Mouse (Mus musculus): ENCODE results near the gene Syne2. TPM values are rescaled to one million over a fixed set of nuclear protein-coding genes. Genes with fewer than 3 reads are reported as not detected.

Gene Syne2
- total and polyA plus RNA-seq, 3 experiments: 3.9 to 7.5 (median 4.9) TPM

DNA sequence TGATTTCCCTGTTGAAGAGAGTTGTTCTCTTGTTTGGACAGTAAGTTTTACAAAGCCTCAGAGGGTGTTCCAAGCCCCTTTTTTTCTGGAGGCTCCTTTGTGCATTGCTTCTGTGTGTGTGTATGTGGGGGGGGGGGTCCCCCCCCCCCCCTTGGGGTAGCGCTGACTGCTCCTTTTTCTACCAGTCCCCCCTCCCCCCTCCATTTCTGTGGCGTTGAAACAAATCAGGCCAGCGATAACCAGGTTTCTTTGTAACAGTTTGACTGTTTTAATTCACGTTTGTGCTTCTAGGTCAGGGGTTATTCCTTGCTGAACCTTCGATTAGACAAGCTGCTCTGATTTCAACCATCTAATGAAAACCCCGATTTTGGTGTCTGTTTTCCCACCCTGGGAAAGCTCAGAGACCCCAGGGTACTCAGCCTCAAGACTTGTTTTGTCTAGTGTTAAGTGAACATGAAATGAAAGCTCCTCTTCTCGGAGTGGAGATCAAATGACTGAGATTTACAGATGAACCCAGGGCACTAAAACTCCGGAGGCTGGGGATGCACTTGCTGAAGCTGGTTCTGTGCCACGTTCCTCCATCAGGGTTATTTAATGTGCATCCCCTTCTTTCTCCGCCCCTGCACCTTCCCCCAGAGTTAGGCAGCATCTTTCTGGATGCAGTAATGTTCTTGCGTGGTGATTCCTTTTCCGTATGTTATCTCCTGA lies 56.5 kb downstream of the Syne2 start:
- Histone ChIP-seq H3K79me2 (replicated peaks; ENCODE audit: control insufficient read depth, extremely low read depth, insufficient read depth, poor library complexity, severe bottlenecking) (no peaks in the 10 kb centered on the region), H3K4me2 (ENCODE audit: insufficient read depth, low read depth, poor library complexity, severe bottlenecking) (no peak overlapping the region), H3K4me1 (ENCODE audit: control insufficient read depth in 1 of 2, insufficient read depth in 2 of 2) (no peaks in the 10 kb centered on the region), H3K4me3 (replicated peaks in 1 of 3; ENCODE audit: low read depth in 2 of 3, low read length in 2 of 3, poor library complexity in 1 of 3) (no peak overlapping the region), H3K9ac (ENCODE audit: insufficient read depth, low read depth) (no peak overlapping the region), H3K36me3 (replicated peaks in 1 of 2; ENCODE audit: control insufficient read depth in 1 of 2, insufficient read depth in 1 of 2, low read length in 1 of 2) (no peaks in the 10 kb centered on the region), H3K27me3 (replicated peaks) (no peaks in the 10 kb centered on the region), H3K27ac (ENCODE audit: insufficient read depth, low read depth) (no peak overlapping the region), H3K9me3 (replicated peaks; ENCODE audit: low read length) (no peaks in the 10 kb centered on the region)
- dilution Hi-C loops (cut with MboI; ENCODE audit: extremely low pct_ligation_motif_present, extremely low pct_unique_long_range_greater_than_20kb, low sequenced_read_pairs): no loop called here
- TF ChIP-seq CTCF (conservative IDR thresholded peaks at IDR 0.05 in 1 of 2, IDR thresholded peaks at IDR 0.05 in 1 of 2; ENCODE audit: low read depth in 2 of 2, low read length in 2 of 2) (no peak), ZNF384 (IDR thresholded peaks at IDR 0.05; ENCODE audit: low read depth, low read length) (no peak), POLR2AphosphoS2 (IDR thresholded peaks at IDR 0.05; ENCODE audit: low read depth, low read length) (no peak), MEF2A (IDR thresholded peaks at IDR 0.05; ENCODE audit: borderline replicate concordance, low read depth, low read length) (no peak), RAD21 (IDR thresholded peaks at IDR 0.05; ENCODE audit: low read depth, low read length) (no peak), ZC3H11A (IDR thresholded peaks at IDR 0.05; ENCODE audit: low read depth, low read length) (no peak), SIN3A (IDR thresholded peaks at IDR 0.05; ENCODE audit: low read length) (no peak), RCOR1 (conservative IDR thresholded peaks at IDR 0.05; ENCODE audit: low read depth, low read length) (no peak), CHD2 (IDR thresholded peaks at IDR 0.05; ENCODE audit: low read length) (no peak), TBP (conservative IDR thresholded peaks at IDR 0.05; ENCODE audit: low read depth, low read length) (no peak), JUN (IDR thresholded peaks at IDR 0.05; ENCODE audit: insufficient read depth, low read depth, low read length) (no peak), ZMIZ1 (IDR thresholded peaks at IDR 0.05; ENCODE audit: low read depth, low read length) (no peak), USF1 (IDR thresholded peaks at IDR 0.05; ENCODE audit: low read depth, low read length) (no peak), MXI1 (IDR thresholded peaks at IDR 0.05; ENCODE audit: low read depth, low read length) (no peak), NRF1 (IDR thresholded peaks at IDR 0.05; ENCODE audit: low read depth, low read length) (no peak), TCF12 (IDR thresholded peaks at IDR 0.05; ENCODE audit: low read depth, low read length) (no peak), NELFE (IDR thresholded peaks at IDR 0.05; ENCODE audit: low read depth, low read length) (no peak), E2F4 (IDR thresholded peaks at IDR 0.05; ENCODE audit: insufficient replicate concordance, low read depth, low read length) (no peak), EP300 (IDR thresholded peaks at IDR 0.05; ENCODE audit: low read length) (no peak), JUND (conservative IDR thresholded peaks at IDR 0.05; ENCODE audit: low read depth, low read length) (no peak)
- no peak for DNase-seq (ENCODE audit: extremely low read depth)
- in situ Hi-C loops (cut with MboI; ENCODE audit: low pct_ligation_motif_present, low pct_unique_long_range_greater_than_20kb, low sequenced_read_pairs): no loop called here

Measured in CH12.LX (cell line).